Mouse (Mus musculus): ENCODE measurements around the gene Rhno1.

DNA sequence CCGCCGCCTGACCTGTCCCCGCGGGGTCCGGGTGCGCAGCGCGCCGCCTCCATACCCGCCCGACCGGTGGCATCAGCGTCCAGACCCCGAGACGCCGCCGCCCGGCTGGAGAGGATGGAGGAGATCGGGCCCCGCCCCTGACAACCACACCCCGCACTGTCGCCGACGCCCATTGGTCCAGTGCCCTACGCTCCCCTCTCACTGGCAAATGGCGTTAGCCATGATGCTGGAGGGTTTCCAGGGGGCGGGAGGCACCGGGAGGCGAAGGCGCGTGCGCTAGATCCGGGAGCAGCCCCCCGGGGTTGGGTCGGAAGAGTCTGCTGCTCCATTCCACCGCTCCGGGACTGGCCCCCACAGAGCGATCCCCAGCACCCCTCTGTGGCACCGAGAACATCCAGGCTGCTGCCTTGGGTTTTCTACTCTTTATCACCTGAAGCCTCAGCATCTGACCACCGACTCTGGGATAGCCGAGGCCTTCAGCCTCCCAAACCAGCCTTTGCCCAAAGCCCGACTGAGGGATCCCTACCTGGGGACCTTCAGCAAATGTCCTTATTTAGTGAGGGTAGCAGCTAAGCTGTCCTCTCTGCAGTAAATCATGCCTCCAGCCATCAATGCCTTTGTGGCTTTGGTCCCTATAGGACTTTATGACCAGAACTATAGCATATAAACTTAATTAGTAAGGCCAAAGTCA, 6.8 kb downstream of the Rhno1 start, which contains the start of gene Tulp3:
- TF ChIP-seq GATA1 (IDR thresholded peaks at IDR 0.05; ENCODE audit: low read length): no peak
- no peak for TF ChIP-seq TAL1 (IDR thresholded peaks at IDR 0.05; ENCODE audit: low read length)
